Mouse (Mus musculus) urinary bladder, postnatal 25 days (tissue): Measurements from ENCODE around the gene Tra2b.
"Not testable (repeated sequence)": the region's sequence is repeated elsewhere in the genome, so short reads cannot be mapped to it uniquely, and the experiment has no call there.

Source experiments
- DNase-seq: peaks from one replicate; pipeline ENCODE4 v3.0.0; 2022; ENCODE audit warnings: low spot score

Tra2b gene

GRCm38 (mm10) chr16:22242239-22242866 is 23.5 kb downstream of the Tra2b start:
- DNase-seq, result no peak

DNA sequence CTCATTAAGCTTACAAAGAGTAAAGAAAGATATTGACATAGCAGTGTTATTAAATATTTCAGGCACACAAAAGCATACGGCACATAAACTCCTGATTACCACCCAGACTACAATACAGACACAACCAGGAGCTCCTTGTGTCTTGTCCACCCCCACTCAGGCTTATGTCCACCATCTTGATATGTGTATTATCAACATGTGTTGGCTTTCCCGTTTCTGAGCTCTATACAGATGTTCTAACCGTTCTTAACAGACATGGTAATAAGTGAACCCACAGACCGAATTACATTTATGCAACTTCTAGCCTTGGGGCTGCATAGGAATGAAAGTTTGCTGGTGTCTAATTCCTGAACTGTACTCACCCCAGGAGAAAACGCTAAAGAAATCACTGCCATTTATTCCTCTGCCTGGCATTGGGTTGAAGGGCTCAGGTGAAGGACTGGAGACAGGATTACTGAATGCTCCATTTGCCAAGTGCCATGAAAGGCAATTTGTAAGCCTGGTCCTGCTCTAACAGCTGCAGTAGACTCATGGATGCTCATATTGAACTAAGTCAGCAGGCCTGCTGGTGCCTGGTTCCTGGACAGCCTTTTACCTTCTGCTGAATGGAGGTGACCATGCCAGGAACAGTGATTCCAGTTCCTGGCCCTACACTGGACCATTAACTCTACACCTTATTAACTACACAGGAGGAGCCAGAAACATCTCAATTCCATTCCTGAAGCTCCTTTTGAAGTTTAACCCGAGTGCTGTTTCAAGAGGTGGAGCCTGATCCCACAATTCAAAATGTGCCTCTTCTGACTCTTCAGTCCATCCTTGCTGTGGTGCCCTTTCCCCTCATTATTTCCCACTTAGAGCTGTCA is 24.2 kb downstream of the Tra2b start:
- no peak for DNase-seq

- no peak for DNase-seq
These were observed 24.9 kb downstream of the Tra2b start for GRCm38 (mm10) chr16:22240856-22241255.

DNA sequence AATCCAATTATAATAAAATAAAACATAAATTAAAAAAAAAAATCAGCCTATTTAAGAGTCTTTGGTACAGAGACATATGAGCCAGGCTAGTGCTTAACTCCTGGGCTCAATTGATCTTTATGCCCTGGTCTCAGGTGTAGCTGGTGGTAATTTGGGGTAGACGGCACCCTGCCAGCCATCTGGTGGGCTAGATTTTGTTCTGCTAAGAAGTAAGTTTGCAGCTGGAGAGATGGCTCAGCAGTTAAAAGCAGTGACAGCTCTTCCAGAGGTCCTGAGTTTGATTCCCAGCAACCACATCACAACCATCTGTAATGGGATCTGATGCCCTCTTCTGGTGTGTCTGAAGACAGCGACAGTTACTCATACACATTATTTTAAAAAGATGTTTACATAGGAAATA is 25.8 kb downstream of the Tra2b start:
- DNase-seq, result no peak

- DNase-seq, result no peak
These were observed 26.7 kb downstream of the Tra2b start for GRCm38 (mm10) chr16:22238928-22239620.

- not testable (repeated sequence) for DNase-seq
These were observed 27.4 kb downstream of the Tra2b start for GRCm38 (mm10) chr16:22238402-22238801.

- no peak for DNase-seq
These were observed 29.0 kb downstream of the Tra2b start for GRCm38 (mm10) chr16:22236814-22237213.

DNA sequence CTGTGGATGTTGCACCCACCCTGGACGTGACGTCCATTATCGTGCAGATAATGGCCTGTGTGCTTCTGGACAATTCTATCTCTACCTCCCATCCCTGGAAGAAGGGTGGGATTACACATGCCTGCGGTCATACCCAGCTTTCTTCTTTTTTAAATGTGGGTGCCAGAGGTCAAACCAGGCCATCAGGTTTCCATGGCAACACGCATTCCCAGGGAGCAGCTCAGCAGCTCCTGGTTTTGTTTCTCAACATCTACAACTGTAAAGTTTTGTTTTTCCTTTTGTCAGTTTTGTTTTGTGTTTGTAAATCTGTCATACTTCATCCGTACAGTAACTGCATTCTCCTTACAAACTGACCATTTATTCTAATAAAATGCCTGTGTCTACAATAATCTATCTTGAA is 31.3 kb downstream of the Tra2b start:
- DNase-seq, result no peak

DNA sequence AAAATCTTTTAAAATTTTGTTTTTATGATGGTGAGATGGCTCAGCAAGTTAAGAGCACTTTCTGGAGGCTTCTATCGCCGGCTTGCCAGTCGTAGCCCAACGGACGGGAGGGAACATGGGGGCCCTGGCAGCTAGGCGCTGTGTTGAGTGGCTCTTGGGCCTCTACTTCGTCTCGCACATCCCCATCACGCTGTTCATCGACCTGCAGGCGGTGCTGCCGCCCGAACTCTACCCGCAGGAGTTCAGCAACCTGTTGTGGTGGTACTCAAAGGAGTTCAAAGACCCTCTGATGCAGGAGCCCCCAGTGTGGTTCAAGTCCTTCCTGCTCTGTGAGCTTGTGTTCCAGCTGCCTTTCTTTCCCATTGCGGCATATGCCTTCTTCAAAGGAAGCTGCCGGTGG is 35.5 kb downstream of the Tra2b start:
- DNase-seq, result not testable (repeated sequence)

DNA sequence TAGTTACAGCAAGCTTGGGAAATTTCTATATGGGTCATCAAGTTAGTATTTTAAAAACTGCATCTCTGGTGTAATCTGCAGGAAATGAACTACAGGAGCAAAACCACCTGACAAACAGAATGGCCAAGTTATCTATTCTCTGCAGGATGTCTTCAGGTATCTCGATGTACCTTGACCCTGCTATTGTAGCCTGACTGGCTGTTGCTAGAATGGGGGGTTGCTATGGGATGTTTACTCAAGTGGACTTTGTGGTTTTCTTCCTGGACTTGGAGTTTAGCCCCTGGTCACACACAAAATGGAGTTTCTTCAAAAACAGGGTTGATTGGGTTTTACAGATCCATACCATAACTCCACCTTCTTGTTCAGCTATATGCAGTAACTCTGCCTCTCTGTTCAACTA is 62.3 kb downstream of the Tra2b start:
- no peak for DNase-seq

- DNase-seq, result no peak
These were observed 63.9 kb downstream of the Tra2b start for GRCm38 (mm10) chr16:22201858-22202257.

DNA sequence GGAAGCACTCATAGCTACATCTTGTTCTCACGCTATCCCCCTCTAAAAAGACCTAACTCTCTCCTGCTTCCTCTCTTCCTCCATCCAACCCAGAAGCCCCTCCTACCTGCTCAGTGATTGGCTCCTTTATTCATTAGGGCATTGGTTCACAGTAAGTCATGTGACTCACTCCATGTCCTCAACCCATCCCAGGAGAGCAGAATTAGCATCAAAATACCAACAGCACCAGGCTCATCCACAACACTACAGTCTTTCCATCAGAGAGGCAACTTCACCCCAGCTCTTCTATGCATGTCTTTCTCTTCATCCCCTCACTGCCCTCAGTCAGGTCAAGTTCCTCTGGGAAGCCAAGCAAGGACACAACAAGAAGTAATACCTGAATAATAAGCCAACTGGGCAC is 65.3 kb downstream of the Tra2b start:
- no peak for DNase-seq
